Mouse (Mus musculus) urinary bladder, postnatal 14 days (tissue): ENCODE results near the gene Samd4.

Experiments
- DNase-seq: peaks from one replicate; pipeline ENCODE4 v3.0.0; 2021; ENCODE audit warnings: low spot score

The Samd4 gene

GRCm38 (mm10) chr14:46955574-46956043, 73.0 kb downstream of the Samd4 start:
- DNase-seq, result peak; percentile 12

- no peak for DNase-seq
These were observed 73.5 kb downstream of the Samd4 start for GRCm38 (mm10) chr14:46956121-46956520.

GRCm38 (mm10) chr14:46959166-46959721, 76.6 kb downstream of the Samd4 start:
- no peak for DNase-seq

- DNase-seq, result no peak
These were observed 77.2 kb downstream of the Samd4 start for GRCm38 (mm10) chr14:46959831-46960230.

- DNase-seq, result no peak
These were observed 80.2 kb downstream of the Samd4 start for GRCm38 (mm10) chr14:46962832-46963231.

- DNase-seq, result no peak
These were observed 81.6 kb downstream of the Samd4 start for GRCm38 (mm10) chr14:46964074-46964872.

- peak; percentile 43 for DNase-seq
These were observed 83.6 kb downstream of the Samd4 start for GRCm38 (mm10) chr14:46966206-46966605.

- no peak for DNase-seq
These were observed 85.4 kb downstream of the Samd4 start for GRCm38 (mm10) chr14:46968046-46968445.

- DNase-seq, result peak; percentile 21
These were observed 88.0 kb downstream of the Samd4 start for GRCm38 (mm10) chr14:46970673-46971072.

- DNase-seq, result no peak
These were observed 89.1 kb downstream of the Samd4 start for GRCm38 (mm10) chr14:46971802-46972201.

GRCm38 (mm10) chr14:46974874-46975273, 92.2 kb downstream of the Samd4 start:
- DNase-seq, result no peak

GRCm38 (mm10) chr14:46975969-46976368, 93.3 kb downstream of the Samd4 start:
- DNase-seq, result no peak

- DNase-seq, result peak; percentile 21
These were observed 94.1 kb downstream of the Samd4 start for GRCm38 (mm10) chr14:46976712-46977111.

GRCm38 (mm10) chr14:46977660-46978059, 95.0 kb downstream of the Samd4 start:
- no peak for DNase-seq

GRCm38 (mm10) chr14:46979172-46979571, 96.5 kb downstream of the Samd4 start:
- no peak for DNase-seq

- DNase-seq, result no peak
These were observed 98.2 kb downstream of the Samd4 start for GRCm38 (mm10) chr14:46980736-46981438.

- no peak for DNase-seq
These were observed 99.5 kb downstream of the Samd4 start for GRCm38 (mm10) chr14:46982106-46982505.

GRCm38 (mm10) chr14:46984542-46985125, 102.0 kb downstream of the Samd4 start:
- no peak for DNase-seq

- DNase-seq, result no peak
These were observed 107.0 kb downstream of the Samd4 start for GRCm38 (mm10) chr14:46989694-46990093.

- DNase-seq, result no peak
These were observed 107.8 kb downstream of the Samd4 start for GRCm38 (mm10) chr14:46990450-46990849.

- DNase-seq, result no peak
These were observed 112.0 kb downstream of the Samd4 start for GRCm38 (mm10) chr14:46994704-46995103.

- peak; percentile 12 for DNase-seq
These were observed 116.8 kb downstream of the Samd4 start for GRCm38 (mm10) chr14:46999321-47000025.
